Mouse (Mus musculus): ENCODE results near the gene Bcas3. TPM values are rescaled to one million over a fixed set of nuclear protein-coding genes. Genes with fewer than 3 reads are reported as not detected.

Gene Bcas3
- polyA plus RNA-seq, 1 experiment from 2014 or later = 31.5 TPM

- TF ChIP-seq CTCF (IDR thresholded peaks at IDR 0.05; ENCODE audit: low read depth) = peak; percentile 80
- Histone ChIP-seq H3K4me1 (replicated peaks; ENCODE audit: insufficient read depth, low read length) (0 out of 2 replicates have a peak, but pooled peaks cover 5% of the 10 kb centered on the region), H3K9ac (ENCODE audit: low read depth, low read length) (no peak overlapping the region), H3K9me3 (replicated peaks; ENCODE audit: low read length) (no peaks in the 10 kb centered on the region), H3K4me3 (replicated peaks; ENCODE audit: low read depth, low read length) (no peak overlapping the region), H3K27me3 (ENCODE audit: insufficient read depth, low read length) (no peaks in the 10 kb centered on the region), H3K36me3 (ENCODE audit: insufficient read depth, low read length) (no peaks in the 10 kb centered on the region), H3K4me2 (ENCODE audit: low read length) (no peak overlapping the region), H3K27ac (no peak overlapping the region)
- 40% methylated on average over 3 of the region's 3 CpGs for WGBS
- DNase-seq (ENCODE audit: low spot score) = peak; percentile 85
- ATAC-seq (replicated peaks; ENCODE audit: low FRiP score, low read depth) = no peak
Observed at GRCm38 (mm10) chr11:85518025-85518756, 165.2 kb downstream of the Bcas3 start.

GRCm38 (mm10) chr11:85520236-85520635, 167.3 kb downstream of the Bcas3 start:
- no peak overlapping the region for H3K4me3 ChIP-seq (replicated peaks; ENCODE audit: low read depth, low read length)
- no peaks in the 10 kb centered on the region for H3K36me3 ChIP-seq (ENCODE audit: insufficient read depth, low read length)
- no peaks in the 10 kb centered on the region for H3K9me3 ChIP-seq (replicated peaks; ENCODE audit: low read length)
- DNase-seq (ENCODE audit: low spot score) (no peak), ATAC-seq (replicated peaks; ENCODE audit: low FRiP score, low read depth) (no peak)
- no peak overlapping the region for H3K9ac ChIP-seq (ENCODE audit: low read depth, low read length)
- peaks cover 13% of the 10 kb centered on the region for H3K4me1 ChIP-seq (replicated peaks; ENCODE audit: insufficient read depth, low read length)
- TF ChIP-seq CTCF (IDR thresholded peaks at IDR 0.05; ENCODE audit: low read depth) = peak; percentile 56
- 34% methylated on average over 12 of the region's 12 CpGs for WGBS
- no peaks in the 10 kb centered on the region for H3K27me3 ChIP-seq (ENCODE audit: insufficient read depth, low read length)
- no peak overlapping the region for H3K4me2 ChIP-seq (ENCODE audit: low read length)
- no peak overlapping the region for H3K27ac ChIP-seq

- H3K27ac ChIP-seq = no peak overlapping the region
- peaks cover 20% of the 10 kb centered on the region for H3K4me1 ChIP-seq (replicated peaks; ENCODE audit: insufficient read depth, low read length)
- 47% methylated on average over 4 of the region's 4 CpGs for WGBS
- ATAC-seq (replicated peaks; ENCODE audit: low FRiP score, low read depth) (no peak), DNase-seq (ENCODE audit: low spot score) (peak; percentile 67)
- no peak for TF ChIP-seq CTCF (IDR thresholded peaks at IDR 0.05; ENCODE audit: low read depth)
- no peaks in the 10 kb centered on the region for H3K9me3 ChIP-seq (replicated peaks; ENCODE audit: low read length)
- H3K9ac ChIP-seq (ENCODE audit: low read depth, low read length) = no peak overlapping the region
- no peaks in the 10 kb centered on the region for H3K27me3 ChIP-seq (ENCODE audit: insufficient read depth, low read length)
- H3K4me3 ChIP-seq (replicated peaks; ENCODE audit: low read depth, low read length) = no peak overlapping the region
- no peak overlapping the region for H3K4me2 ChIP-seq (ENCODE audit: low read length)
- H3K36me3 ChIP-seq (ENCODE audit: insufficient read depth, low read length) = no peaks in the 10 kb centered on the region
Observed at GRCm38 (mm10) chr11:85520996-85521395, 168.0 kb downstream of the Bcas3 start.

- H3K9ac ChIP-seq (ENCODE audit: low read depth, low read length) = no peak overlapping the region
Observed at GRCm38 (mm10) chr11:85523646-85524045, 170.7 kb downstream of the Bcas3 start.

GRCm38 (mm10) chr11:85524186-85524585, 171.2 kb downstream of the Bcas3 start:
- no peaks in the 10 kb centered on the region for H3K36me3 ChIP-seq (ENCODE audit: insufficient read depth, low read length)
- H3K9ac ChIP-seq (ENCODE audit: low read depth, low read length) = no peak overlapping the region
- 19% methylated on average over 12 of the region's 12 CpGs for WGBS
- H3K4me2 ChIP-seq (ENCODE audit: low read length) = peak overlapping the region; percentile 47
- ATAC-seq (replicated peaks; ENCODE audit: low FRiP score, low read depth) = 0 out of 2 replicates have a peak, but pooled peaks have one; percentile 40
- H3K4me3 ChIP-seq (replicated peaks; ENCODE audit: low read depth, low read length) = no peak overlapping the region
- H3K4me1 ChIP-seq (replicated peaks; ENCODE audit: insufficient read depth, low read length) = peaks cover 20% of the 10 kb centered on the region
- no peaks in the 10 kb centered on the region for H3K27me3 ChIP-seq (ENCODE audit: insufficient read depth, low read length)
- peak overlapping the region; percentile 62; the same call in 1 of the 2 replicates for H3K27ac ChIP-seq
- DNase-seq (ENCODE audit: low spot score) = peak; percentile 84
- no peaks in the 10 kb centered on the region for H3K9me3 ChIP-seq (replicated peaks; ENCODE audit: low read length)
- TF ChIP-seq CTCF (IDR thresholded peaks at IDR 0.05; ENCODE audit: low read depth) = no peak

More at GRCm38 (mm10) chr11:85523646-85524045, 170.7 kb downstream of the Bcas3 start:
- Histone ChIP-seq H3K4me1 (replicated peaks; ENCODE audit: insufficient read depth, low read length) (peaks cover 20% of the 10 kb centered on the region), H3K27ac (peak overlapping the region; percentile 81), H3K27me3 (ENCODE audit: insufficient read depth, low read length) (no peaks in the 10 kb centered on the region), H3K4me3 (replicated peaks; ENCODE audit: low read depth, low read length) (no peak overlapping the region), H3K9me3 (replicated peaks; ENCODE audit: low read length) (no peaks in the 10 kb centered on the region), H3K4me2 (ENCODE audit: low read length) (no peak overlapping the region; the same call in 1 of the 2 replicates), H3K36me3 (ENCODE audit: insufficient read depth, low read length) (no peaks in the 10 kb centered on the region)
- 54% methylated on average over 6 of the region's 6 CpGs for WGBS
- peak; percentile 85 for DNase-seq (ENCODE audit: low spot score)
- ATAC-seq (replicated peaks; ENCODE audit: low FRiP score, low read depth) = no peak
- 0 out of 2 replicates have a peak, but pooled peaks have one; percentile 2 for TF ChIP-seq CTCF (IDR thresholded peaks at IDR 0.05; ENCODE audit: low read depth)

- no peak for TF ChIP-seq CTCF (IDR thresholded peaks at IDR 0.05; ENCODE audit: low read depth)
- ATAC-seq (replicated peaks; ENCODE audit: low FRiP score, low read depth) (0 out of 2 replicates have a peak, but pooled peaks have one; percentile 47), DNase-seq (ENCODE audit: low spot score) (peak; percentile 81)
- peaks cover 19% of the 10 kb centered on the region for H3K4me1 ChIP-seq (replicated peaks; ENCODE audit: insufficient read depth, low read length)
- no peaks in the 10 kb centered on the region for H3K36me3 ChIP-seq (ENCODE audit: insufficient read depth, low read length)
- peak overlapping the region; percentile 32 for H3K4me2 ChIP-seq (ENCODE audit: low read length)
- H3K9me3 ChIP-seq (replicated peaks; ENCODE audit: low read length) = no peaks in the 10 kb centered on the region
- H3K27ac ChIP-seq = peak overlapping the region; percentile 62
- H3K4me3 ChIP-seq (replicated peaks; ENCODE audit: low read depth, low read length) = no peak overlapping the region; the same call in 1 of the 2 replicates
- no peak overlapping the region for H3K9ac ChIP-seq (ENCODE audit: low read depth, low read length)
- 15% methylated on average over 16 of the region's 16 CpGs for WGBS
- H3K27me3 ChIP-seq (ENCODE audit: insufficient read depth, low read length) = no peaks in the 10 kb centered on the region
Observed at GRCm38 (mm10) chr11:85524841-85525500, 172.0 kb downstream of the Bcas3 start.
